Mouse (Mus musculus): ENCODE results near the gene Zranb1. TPM values are rescaled to one million over a fixed set of nuclear protein-coding genes. Genes with fewer than 3 reads are reported as not detected.
A peak's percentile ranks its signal among the peaks of the same experiment; 100 is the strongest.

Zranb1 gene
- total RNA-seq, 4 experiments from 2014 or later, result 33.4 to 37.8 (median 36.2) TPM

DNA sequence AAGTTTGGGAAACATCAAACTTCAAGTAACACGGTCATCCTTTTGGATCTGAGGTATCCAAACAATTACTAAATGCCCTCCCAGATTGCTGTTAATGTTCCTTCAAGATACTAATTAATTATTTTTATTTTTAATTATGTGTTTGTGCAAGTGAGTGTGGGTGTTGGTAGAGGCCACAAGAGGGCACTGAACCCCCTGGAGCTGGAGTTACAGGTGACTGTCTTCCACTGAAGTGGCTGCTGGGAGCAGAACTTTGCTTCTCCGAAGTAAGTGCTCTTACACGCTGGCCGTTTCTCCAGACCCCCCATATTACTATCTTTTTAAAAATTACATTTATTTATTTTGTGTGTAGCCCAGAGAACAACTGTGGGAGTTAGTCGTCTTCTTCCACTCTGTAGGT, 887 bp upstream of the Zranb1 start:
- DNase-seq, result no peak

DNA sequence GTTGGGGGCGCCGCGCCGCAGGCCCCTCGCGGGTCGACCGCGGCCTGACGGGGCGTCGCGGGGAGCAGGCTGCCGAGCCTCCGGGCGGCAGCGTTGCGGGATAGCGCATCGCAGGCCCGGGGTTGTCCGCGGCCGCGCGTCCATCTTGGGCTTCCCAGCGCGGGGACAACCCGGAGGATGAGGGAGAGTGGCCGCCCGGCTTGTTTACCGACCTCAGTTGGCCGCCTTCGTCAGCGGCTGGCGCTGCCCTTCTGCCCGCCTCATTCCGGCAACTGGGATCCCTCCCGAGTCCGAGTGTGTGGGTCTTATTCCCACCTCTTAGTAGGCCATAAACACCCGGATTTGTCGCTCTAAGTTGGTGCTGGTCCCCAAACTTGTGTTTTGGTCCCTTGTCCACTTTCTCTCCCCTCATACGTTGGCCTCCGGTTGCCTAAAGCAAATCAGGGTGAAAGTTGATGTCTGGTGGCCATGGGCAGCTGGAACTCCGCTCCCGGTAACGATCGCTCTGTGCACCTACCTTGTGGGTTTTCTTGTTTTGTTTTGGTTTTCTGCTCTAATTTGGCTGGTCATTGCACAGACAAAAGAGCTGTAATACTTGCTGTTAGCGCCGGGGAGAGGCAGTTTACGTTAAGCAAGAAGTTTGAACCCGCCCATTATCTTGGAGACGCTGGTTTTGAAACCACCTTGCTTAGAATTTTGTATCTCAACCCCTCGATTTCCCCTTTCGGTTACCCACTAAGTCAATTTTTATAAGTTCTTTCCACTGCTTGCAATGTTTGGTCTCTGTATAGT, 814 bp downstream of the Zranb1 start:
- DNase-seq, result peak; percentile 42

DNA sequence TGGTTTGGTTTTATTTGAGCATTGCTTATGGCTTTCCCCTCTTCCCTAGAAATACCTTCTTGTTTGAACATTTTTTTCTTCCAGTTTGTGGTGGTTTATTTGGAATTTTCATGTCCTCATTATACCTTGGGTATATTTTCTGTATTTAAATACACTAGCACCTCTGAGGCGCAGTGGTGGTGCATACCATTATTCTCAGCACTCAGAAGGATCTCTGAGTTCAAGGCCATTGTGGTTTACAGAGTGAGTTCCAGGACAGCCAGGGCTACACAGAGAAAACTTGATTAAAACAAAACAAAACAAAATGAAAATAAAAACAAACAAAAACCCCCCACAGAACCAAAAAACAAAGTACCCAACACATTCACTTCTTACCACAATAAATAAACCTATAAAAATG, 2.4 kb downstream of the Zranb1 start:
- no peak for DNase-seq

DNA sequence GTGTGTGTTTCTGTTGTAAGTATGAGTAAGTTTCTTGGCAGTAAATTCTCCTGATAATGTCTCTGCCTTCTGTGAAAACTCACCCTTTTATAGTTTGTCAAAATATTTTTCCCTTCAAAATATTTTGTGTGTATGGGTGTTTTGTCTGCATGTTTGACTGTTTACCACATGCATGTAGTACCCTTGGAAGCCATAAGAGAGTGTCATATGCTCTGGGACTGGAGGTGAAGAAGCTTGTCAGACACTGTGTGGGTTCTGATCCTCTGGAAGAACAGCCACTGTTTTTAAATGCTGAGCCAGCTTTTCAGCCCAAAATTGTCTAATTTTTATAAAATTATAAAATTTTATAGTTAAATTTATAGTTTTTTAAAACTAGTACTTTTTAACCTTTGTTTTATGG, 3.8 kb downstream of the Zranb1 start:
- no peak for DNase-seq

DNA sequence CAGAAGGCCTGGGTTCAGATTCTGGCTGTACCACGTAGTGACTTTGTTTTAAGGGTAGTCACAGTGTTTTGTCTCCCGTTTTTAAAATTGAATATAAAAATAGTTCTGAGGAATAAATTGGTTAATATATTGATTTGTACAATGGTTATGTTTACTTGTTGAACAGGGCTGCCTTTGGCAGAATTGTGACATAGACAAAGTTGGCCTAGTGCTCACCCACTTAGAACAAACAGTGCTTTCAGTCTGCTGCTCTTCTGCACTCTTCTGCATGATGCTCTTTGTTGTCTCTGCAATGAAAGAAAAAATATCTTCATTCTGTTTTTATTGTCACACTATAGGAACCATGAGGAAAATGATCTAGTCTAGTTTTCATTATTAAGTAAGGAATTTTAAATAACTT, 8.2 kb downstream of the Zranb1 start:
- no peak for DNase-seq

DNA sequence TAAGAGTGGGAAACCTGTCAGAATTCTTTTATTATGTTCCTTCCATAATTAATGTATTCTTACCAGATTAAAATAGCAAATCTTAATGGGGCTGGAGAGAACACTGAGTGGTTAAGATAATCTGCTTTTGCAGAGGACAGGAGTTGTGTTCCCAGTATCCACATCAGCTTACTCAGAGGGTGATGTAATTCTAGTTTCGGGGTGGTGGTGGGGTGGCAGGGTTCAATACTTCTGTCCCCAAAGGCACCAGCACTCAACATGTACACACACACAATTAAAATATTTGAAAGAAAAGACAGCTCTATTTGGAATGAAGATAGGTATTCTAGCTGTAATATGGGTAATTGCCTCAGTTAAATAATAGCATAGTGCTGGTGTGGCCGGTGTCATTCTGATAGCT, 9.6 kb downstream of the Zranb1 start:
- no peak for DNase-seq

DNA sequence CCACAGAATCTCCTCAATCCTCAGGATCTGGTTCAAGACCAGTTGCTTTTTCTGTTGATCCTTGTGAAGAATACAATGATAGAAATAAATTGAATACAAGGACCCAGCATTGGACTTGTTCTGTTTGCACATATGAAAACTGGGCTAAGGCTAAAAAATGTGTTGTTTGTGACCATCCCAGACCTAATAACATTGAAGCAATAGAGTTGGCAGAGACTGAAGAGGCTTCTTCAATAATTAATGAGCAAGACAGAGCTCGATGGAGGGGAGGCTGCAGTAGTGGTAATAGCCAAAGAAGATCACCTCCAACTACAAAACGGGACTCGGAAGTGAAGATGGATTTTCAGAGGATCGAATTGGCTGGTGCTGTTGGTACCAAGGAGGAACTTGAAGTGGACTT, 19.0 kb downstream of the Zranb1 start:
- DNase-seq, result no peak

DNA sequence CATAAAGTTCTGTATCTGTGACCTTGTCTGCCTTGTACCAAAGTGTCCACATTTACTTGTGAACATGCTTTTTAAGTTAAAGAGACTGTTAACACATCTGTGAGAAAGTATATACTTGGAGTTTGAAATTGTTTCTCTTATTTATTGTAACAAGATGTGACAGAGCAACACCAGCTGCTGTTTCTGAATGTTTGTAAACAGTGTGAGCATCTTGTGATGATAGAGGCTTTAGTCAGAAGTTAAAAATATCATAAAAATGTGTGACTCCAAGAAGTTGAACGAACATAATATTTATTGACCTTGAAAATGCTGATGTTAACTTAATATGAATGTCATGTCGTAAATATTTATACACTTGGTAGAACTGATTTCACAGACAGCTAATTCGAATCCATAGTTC, 19.7 kb downstream of the Zranb1 start:
- DNase-seq, result no peak

DNA sequence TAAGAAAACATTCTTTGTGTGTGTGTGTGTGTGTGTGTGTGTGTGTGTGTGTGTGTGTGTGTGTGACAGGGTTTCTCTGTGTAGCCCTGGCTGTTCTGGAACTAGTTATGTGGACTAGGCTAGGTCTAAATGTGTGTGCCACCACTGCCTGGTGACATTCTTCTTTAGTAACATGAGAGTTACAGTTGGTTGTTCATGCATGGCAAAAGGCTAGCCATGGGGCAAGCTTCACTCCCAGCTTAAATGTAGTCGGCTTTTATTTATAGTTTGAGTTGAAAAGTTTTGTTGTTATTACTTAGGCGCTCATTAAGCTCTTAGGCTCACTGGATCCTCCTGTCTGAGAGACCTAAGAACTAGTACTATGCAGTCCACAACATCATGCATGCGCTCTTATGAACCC, 33.5 kb downstream of the Zranb1 start:
- DNase-seq, result no peak

DNA sequence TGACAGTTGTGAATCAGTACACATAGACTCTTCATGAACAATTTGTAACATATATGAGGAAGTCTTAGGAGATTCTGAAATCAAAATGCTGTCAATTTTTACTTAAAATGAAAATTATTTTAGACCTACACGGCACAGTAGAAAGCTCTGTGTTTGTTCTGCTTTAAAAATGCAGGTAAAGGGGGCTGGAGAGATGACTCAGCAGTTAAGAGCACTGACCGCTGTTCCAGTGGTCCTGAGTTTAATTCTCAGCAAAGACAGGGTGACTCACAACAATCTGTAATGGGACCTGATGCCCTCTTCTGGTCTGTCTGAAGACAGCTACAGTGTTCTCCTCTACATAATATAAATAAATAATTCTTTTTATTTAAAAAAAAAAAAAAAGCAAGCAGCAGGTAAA, 34.8 kb downstream of the Zranb1 start:
- no peak for DNase-seq

DNA sequence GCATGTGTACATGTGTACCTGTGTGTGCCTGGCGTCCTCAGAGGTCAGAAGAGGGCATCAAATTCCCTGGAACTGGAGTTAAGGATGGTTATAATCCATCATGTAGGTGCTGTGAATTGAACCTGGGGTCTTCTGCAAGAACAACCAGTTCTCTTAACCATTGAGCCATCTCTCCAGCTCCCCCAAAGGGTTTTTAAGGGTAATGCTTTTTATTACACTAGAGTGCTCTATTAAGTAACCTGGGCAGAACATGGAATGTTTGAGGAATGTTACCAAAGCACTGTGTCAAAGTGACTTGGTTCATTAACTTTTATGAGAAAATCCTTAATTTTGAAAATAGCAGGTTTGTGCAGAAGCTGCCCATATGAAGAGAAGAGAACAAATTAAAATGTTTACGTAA, 41.1 kb downstream of the Zranb1 start:
- DNase-seq, result no peak

DNA sequence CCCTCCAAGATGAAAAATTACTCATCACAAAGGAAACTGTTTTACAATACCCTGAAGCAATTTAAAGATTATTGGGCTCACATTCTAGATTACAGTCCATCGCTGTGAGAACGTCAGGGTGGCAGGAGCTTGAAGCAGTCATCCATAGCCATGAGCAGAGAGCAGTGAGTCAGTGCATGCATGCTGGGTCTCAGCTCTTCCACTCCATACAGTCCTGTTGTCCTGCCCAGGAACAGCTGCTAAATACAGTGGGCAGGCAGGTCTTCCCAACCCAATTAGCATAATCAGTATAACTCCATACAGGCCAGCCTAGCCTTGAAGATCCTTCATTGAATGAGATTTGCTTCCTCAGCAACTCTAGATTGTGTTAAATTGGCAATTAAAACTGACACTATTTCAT, 45.1 kb downstream of the Zranb1 start:
- DNase-seq, result no peak

DNA sequence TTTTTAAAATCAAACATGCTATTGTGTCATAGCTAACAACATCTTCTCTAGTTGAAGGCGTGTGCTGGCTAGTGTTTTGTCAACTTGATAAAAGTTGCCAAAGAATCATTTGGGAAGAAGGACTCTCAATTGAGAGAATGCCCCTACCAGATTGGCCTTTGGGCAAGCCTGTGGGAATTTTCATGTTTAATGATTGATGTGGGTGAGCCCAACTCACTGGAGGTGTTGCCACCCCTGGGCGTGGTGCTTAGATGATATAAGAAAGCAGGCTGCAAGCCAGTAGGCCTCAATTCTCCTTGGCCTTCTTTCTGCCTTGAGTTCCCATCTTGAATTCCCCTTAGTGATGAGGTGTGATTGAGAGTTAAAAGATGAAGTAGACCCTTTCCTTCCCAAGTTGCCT, 47.0 kb downstream of the Zranb1 start:
- no peak for DNase-seq

DNA sequence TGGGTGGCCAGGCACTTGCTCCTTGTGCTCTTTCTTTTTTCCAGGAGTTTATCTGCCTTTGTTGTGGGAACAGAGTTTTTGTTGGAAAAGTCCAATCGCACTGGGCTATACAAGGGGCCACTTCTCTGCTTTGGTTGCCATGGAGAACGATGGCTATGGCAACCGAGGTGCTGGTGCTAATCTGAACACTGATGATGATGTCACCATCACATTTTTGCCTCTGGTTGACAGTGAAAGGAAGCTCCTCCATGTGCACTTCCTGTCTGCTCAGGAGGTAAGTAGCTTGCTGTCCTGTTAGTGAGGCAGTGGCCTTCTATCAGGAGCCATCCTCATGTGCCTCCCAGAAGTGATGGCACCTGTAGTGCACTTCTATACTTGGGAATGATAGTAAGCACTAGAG, 51.7 kb downstream of the Zranb1 start:
- DNase-seq, result no peak

DNA sequence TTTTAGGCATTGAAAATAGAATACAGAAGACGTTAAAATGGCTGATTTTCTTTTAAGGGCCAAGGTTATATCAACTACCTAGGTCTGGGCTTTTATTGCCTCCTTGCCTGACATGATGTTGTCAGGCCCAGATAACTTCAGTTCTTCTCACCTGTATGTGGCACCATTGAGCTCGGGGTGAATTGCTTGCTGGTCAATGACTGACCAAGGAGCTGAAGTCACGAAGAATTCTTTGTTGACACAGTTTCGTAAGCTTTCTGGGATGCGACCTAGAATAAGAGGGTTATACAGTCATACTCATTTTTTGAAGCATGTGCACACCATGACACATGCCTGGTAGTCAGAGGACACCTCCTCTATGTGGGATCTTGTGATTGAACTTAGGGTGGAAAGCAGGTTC, 58.9 kb downstream of the Zranb1 start:
- DNase-seq, result no peak

DNA sequence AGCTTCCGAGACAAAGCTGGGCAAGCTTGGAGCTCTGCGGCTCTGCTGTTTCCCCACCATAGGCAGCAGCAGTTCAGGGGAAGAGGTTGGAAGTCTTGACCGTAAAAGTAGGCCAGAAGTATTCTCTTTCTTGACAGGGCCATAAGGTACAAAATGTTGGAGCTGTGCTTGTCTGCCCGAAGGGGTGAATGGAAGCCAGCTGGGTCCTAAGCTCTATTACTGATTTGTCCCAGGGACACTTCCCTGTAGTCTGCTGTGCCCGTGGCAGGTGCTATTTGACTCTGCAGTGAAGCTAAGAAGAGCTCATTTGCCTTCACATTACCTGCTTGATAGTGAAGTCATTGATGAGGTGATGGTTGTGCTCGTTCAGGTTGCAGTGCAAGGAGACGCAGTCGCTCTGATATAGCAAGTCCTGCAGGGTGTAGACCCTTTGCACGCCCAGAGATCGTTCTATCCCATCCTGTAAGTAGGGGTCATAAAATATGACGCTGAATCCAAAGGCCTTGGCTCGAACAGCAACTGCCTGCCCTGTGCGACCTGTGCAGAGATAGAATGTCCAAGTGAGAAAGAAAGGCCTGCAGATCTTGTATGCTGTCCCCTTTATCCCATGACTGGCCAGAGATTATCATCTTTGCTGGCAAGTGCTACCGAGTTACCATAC, 60.4 kb downstream of the Zranb1 start:
- DNase-seq, result no peak

DNA sequence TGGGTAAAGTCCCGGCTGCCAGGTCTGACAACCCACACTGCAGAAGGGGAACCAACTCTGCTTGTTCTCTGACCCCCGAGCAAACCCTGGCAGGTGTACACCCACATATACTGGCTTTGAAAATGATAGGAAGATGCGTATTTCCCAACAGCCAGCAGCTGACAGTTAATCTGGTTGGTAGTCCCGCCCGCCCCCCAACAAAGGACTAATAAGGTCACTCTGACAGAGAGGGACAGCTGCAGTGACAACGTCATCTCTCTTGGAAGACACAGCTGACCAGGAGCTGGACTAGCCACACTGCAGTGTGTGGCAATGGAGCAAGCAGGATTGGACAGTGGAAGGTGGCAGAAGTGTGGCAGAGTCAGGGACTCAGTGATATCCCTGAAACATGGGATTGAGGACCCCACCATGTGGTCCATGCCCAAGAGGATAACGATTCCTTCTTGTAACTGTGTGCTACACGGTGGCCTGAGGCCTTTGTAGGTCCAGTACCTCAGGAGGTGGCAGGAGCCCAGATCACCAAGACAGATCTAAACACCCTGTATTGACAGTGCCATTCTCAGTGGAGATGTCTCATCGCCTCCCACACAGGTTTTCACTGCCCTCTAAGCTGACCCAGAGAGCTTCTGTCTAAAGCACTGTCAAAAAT, 62.1 kb downstream of the Zranb1 start:
- DNase-seq, result no peak

DNA sequence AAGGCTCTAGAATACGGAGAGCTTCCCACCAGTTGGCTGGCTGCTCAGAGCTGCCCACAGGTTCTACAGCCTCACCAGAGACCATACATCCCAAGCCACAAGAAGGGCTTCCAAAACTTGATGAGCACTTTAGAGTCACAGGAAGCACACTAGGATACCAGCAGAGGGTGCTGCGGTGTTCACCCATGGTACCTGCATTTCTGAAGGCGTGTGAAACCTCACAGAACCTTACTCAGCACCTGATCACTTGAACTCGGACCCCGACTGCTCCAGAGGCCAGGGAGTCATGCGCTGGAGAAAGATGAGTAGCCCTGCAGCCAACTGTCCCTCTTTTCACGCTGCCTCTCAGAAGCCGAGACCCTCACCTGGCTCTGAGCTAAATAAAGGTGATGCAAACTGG, 63.2 kb downstream of the Zranb1 start:
- DNase-seq, result no peak

DNA sequence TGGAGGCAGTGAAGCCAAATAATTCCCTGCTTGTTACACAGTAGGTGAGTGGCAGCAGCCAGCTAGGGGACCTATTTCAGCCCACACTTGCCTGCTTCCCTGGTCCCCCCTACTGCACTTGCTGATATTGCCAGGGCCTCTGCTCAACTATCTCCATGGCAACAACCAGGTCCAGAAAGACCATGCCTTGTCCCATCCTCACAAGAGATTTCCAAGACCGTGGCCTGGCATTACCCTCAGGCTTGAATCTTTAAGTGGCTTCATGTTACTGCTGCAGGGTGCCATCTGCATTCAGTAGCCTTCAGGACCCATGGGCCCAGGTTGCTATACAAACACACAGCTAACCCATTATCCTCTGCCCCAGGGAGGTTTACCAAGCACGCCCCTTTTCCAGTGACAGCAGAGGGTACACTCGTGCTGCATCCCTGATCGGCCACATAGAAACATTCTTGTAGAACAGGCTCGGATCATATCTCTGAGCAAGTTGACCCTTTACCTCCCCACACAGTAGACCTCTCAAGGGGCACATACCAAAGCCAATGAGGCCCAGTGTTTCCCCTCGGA, 63.8 kb downstream of the Zranb1 start:
- DNase-seq, result no peak

DNA sequence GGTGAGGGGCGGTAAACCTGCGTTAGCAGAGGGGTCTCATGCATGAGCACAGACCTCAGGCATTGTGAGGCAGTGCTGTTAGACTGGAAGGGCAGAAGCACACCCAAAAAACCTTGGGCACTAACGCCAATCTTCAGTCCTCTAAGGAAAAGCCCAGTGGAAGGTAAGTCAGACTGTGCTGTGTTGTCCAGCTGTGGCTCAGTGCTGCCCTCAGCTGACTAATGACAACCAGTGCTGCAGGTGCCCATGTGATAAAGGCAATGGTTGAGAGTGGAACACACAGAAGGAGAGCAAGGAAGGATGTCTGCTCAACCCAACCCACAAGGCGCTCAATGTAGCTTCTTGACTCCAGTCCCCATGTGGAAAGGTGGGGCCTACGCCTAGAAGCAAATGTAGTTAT, 65.4 kb downstream of the Zranb1 start:
- no peak for DNase-seq

DNA sequence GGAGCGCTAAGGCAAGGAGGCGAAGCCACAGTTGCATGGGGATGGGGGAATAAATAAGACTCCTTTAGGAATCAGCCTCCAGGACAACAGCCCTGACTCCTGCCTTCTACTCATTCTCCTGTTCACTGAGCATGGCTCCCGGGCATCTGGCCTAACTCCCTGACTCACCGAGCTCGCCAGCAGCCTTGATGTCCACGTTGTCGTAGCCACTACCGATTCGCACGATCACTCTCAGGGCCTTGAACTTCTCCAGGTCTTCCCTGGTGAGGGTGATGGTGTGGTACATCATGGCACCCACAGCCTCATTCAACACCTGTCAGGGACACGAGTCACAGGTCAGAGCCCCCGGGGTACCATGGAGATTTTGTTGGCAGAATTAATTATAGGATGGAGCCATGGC, 67.7 kb downstream of the Zranb1 start:
- peak; percentile 79 for DNase-seq

DNA sequence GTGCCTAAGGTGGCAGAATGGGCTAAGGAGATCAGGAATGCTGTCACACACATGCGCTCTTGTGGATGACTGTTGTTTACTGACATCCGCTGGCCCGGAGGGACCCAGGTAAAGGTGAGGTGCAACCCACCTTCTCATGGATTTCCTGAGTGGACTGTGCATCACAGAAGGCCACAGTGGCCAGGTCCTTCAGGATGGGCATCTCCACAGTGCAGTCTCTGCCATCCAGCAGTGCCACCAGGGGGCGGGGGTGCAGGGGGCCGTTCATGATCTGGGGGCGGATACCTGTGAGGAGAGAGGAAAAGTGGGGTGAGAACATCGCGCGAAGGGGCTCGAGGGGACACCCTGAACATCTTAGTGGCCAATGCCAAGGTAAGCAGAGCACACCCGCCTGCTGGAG, 68.1 kb downstream of the Zranb1 start:
- no peak for DNase-seq

DNA sequence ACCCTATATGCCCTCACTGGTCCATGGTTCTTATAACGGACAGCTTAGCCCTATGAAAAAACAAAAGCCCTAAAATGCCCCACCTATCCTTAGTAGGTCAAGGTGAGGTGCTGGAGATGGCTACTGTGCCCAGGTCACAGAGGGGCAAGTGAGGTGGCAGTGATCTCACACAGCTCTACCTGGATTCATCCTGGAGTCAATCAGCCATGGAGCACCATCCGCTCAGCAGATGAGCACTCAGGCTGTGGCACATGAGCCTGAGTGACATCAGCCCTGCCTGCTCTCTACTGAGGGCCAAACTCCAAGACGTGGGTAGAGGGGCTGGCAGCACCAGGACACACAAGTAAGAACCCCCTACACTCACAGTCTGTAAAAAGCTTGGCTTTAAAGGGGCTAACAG, 70.4 kb downstream of the Zranb1 start:
- DNase-seq, result no peak

DNA sequence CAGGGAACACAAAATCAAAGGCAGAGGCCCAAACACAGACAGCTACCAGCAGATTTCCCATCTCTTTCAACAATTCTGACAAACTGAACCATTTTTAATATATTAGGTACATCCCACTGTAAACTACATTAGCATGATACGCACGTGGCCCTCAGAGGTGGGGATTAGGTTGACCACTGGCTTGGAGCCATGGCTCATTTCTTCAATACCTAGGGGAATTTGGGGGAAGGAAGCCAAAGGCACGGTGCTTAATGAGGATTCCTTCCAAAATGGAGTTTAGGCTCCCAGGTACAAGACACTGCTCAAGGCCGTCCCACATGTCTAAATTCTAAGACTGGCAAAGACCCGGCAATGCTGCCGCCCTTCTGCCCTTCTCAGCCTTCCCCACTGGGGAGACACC, 71.3 kb downstream of the Zranb1 start:
- no peak for DNase-seq

Data from adrenal gland, adult 8-10 months (tissue).